Mouse (Mus musculus) T-helper 2 cell (primary cell): ENCODE results near the gene Tln1.
"Not testable (repeated sequence)": the region's sequence is repeated elsewhere in the genome, so short reads cannot be mapped to it uniquely, and the experiment has no call there.

Source experiments
- in situ Hi-C: fragments of 300-600 bp; cut with MboI, MseI; formaldehyde crosslinking; loops from one replicate; pipeline ENCODE4 v1.15.1; 2025; ENCODE audit warnings: high pct_unique_total_duplicates

The Tln1 gene

GRCm38 (mm10) chr4:43506536-43507185, 55.8 kb downstream of the Tln1 start, which contains the start of gene Car9:
Gene Car9, plus strand, starts transcription at chr4:43506966.
- in situ Hi-C loops, result no loop called here

GRCm38 (mm10) chr4:43506074-43506473, 56.4 kb downstream of the Tln1 start:
- in situ Hi-C loops, result no loop called here

DNA sequence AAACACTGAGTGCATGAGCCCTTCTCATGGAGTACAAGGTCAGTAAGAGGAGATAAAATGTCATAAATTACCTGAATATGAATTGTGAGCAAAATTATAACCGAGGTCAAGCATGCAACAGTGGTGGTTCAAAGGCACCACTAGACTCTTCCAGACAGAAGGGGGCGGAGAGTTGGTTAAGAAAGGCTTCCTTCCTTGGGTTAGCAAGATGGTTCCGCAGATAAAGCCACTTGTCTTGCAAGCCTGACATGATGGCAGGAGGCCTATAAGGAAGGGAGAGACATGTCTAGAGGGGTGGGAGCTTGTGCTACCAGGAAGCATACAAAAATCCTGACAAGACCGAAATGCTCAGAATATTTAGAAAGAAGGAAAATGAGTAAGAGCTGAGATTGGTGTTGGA, 58.2 kb downstream of the Tln1 start:
- in situ Hi-C loops, result no loop called here

DNA sequence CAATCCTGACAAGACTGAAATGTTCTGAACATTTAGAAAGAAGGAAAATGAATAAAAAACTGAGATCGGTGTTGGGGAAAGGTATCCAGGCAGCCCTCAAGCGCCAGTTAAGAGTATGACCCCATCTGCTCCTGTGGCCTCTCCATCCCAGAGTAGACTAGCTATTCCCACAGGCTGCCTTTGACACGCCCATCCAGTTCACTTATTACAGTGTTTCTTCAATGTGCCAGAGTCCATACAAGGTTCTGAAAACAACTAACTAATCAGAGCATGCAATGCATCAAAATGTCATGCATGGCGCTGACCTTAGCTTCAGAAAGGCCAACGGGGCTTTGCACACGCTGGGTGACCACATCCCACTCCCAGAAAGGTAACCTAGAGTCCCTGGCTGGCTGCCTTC, 59.0 kb downstream of the Tln1 start:
- in situ Hi-C loops, result no loop called here

GRCm38 (mm10) chr4:43503041-43503440, 59.5 kb downstream of the Tln1 start:
- in situ Hi-C loops, result no loop called here

DNA sequence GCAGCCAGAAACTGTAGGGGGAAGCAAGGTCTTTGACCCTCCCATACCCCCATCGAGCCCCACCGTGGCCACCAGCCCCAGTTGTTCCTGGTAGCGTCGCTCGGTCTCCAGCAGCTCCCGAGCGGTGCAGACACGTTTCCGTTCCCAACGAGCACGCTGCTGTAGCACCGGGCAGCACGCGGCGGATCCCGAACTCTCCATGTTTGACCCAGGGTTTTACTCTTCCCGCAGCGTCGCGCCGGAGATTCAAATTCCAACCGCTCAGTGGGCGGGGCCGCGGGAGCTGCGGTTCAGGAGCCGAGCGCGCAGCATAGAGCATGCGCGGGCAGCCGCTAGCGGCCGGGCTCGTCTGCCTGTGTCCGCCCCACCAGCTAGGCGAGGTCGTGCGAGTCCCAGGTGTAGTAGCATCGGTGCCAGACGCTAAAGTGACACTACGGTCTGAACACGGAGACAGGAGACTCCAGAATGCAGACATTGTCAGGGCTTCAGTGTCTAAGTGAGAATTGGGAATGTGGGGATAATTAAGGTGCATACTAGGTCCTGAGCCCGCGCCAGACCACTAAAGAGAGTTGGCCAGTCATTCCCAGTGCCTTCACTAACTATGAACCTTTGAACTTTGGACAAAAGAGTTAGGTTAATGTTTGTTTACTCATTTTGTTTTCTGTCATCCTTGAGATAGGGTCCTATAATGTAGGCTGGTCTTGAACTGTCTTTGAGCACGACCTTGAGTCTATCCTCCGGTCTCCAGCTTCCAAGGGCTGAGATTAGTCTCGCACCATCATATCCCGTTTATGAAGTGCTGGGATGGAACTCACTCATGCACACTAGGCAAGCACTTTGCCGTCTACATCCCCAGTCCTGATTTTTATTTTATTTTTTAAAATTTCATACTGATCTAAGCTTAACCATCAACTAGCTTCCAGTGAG, 62.8 kb downstream of the Tln1 start, which contains the start of gene Arhgef39:
TSS of gene Arhgef39 (minus strand) at position 289 of the 927 bp plus-strand sequence.
- in situ Hi-C loops, result no loop called here

GRCm38 (mm10) chr4:43498983-43499382, 63.5 kb downstream of the Tln1 start:
- in situ Hi-C loops, result no loop called here

GRCm38 (mm10) chr4:43497946-43498345, 64.5 kb downstream of the Tln1 start:
- in situ Hi-C loops, result no loop called here

GRCm38 (mm10) chr4:43497405-43497804, 65.1 kb downstream of the Tln1 start:
- in situ Hi-C loops, result no loop called here

DNA sequence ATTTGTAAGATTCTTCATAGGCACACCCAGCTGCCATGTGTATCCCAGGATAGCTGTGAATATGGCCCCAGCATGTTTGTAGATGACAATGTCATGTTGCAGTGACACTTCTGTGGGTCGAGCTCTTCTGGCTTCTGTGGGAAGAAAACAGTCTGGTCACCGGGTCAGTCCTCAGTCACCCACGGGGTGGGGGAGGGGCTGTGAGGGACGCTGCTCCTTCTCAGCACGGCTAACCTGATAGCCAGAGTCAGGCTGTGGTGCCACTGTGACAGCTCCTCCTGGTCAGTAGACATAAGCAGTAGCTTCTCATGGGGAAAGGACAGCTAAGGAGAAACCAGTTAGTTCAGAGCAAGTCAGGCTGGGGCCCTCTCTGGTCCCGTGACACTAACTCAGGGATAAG, 65.9 kb downstream of the Tln1 start:
- in situ Hi-C loops, result no loop called here

- in situ Hi-C loops, result no loop called here
These were observed 68.6 kb downstream of the Tln1 start for GRCm38 (mm10) chr4:43493846-43494240.

DNA sequence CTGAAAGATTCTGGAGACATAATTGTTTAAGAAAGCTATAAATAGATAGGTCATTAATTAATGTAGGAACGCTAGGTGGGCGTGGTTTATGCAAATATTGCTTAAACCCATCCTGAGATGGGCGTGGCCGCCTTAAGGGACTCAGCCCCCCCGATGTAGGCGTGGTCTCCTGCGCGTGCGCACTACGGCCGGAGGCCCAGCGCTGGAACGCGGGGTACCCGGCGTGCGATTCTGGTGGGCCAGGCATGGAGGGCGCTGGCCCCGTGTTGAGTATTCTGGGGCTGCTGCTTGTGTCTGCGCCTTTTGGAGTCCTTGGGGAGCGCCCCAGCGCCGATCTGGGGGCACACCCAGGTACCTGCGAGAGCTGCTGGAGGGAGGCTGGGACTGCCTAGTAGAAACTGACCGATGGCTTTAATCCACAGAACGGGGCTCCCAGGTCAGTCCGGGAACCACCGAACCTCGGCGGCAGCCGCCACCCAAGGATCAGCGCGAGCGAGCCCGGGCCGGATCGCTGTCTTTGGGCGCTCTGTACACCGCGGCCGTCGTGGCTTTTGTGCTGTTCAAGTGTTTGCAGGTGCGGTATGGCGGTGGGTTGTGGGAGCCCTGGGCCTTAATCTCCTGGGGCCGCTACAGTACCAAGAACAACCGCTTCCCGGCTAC, 69.2 kb downstream of the Tln1 start:
- in situ Hi-C loops, result no loop called here

GRCm38 (mm10) chr4:43492821-43493185, 69.7 kb downstream of the Tln1 start, which contains the start of gene Ccdc107:
Gene Ccdc107, plus strand, starts transcription at chr4:43492900.
- in situ Hi-C loops, result no loop called here

- in situ Hi-C loops, result no loop called here
These were observed 70.2 kb downstream of the Tln1 start for GRCm38 (mm10) chr4:43492101-43492820.

- in situ Hi-C loops, result no loop called here
These were observed 71.7 kb downstream of the Tln1 start for GRCm38 (mm10) chr4:43490801-43491200.

- in situ Hi-C loops, result no loop called here
These were observed 72.9 kb downstream of the Tln1 start for GRCm38 (mm10) chr4:43489611-43490010.

- in situ Hi-C loops, result not testable (repeated sequence)
These were observed 76.8 kb downstream of the Tln1 start for GRCm38 (mm10) chr4:43485666-43486065.

DNA sequence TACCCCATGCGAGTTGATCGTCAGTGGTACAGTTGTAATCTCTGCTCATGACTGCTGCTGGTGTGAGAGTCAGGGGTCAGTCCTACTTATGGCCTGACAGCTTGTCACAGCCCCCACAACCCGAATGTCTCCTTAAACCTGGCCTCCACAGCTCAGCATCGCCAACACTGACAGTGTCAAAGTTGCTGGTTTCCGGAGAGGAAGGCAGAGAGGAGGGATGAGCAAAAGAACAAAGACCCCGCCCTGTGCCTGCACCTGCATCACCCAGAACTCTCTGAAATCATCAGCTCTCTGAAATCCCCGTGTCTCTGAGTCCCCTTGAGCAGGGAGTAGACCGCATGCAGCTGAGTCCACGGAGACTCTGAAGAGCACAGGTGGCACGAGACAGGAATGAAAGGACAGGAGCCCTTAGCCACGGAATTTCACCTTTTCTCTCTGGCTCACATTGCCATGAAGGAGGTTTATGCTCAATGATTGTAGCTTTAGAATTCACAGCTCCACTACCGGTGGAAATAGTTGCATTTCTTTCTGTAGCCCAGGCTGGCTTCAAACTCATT, 78.9 kb downstream of the Tln1 start, which contains the start of gene Sit1:
TSS of gene Sit1 (minus strand) at position 200 of the 557 bp plus-strand sequence.
- in situ Hi-C loops, result loop anchor here (5.0 kb wide), 1 partner anchor 41 kb away; the partner anchor contains the start of gene Tesk1

- in situ Hi-C loops, result loop anchor here (5.0 kb wide), 1 partner anchor 40 kb away; the partner anchor contains the start of gene Tesk1
These were observed 79.9 kb downstream of the Tln1 start for GRCm38 (mm10) chr4:43482591-43482990.

DNA sequence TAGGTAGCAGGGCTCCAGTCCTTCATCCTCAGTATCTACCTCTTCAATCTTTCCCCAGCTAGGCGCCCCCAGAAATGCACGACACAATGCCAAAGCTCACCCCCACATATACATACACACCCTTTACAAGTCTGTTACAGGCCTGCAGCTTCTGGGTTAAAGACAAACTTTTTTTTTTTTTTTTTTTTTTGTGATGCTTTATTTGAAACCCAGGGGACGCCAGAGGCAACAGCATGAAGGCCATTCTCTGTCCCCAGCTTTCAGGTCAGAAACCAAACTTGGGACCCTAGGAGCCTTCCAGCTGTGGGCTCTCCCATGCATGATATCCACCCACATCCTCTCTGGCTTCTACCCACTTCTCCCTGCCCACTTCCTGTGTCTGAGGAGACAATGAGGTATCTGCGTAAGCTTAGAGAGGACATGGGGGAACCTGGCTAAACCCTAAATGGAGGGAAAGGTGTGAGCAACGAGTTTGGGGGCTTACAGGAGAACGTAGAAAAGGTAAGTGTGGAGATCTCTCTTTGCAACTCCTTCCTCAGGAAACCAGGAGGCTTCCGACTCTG, 80.5 kb downstream of the Tln1 start:
- in situ Hi-C loops, result loop anchor here (5.0 kb wide), 1 partner anchor 40 kb away; the partner anchor contains the start of gene Tesk1
